19 mouse cellular contexts compared by ENCODE assay signal in the genomic region with DNA sequence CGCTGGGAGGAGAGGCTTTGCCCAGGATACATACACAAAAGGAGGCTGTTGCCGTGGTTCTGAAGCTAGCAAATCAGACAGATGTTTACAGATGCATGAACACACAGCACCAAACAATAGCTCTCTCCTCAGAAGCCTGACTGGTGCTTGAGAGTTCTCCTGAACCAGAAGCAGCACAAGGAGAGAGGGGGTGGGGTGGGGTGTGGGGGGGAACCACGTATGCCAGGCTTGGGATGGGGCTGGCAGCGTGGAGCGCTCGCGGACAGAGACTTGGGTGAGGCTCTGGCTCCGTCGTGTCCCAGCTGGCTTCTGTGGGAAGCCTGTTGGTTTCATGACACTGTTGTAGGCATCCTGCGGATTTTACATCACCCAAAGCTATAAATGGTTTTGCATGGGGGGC. TPM values are rescaled to one million over a fixed set of nuclear protein-coding genes. Genes with fewer than 3 reads are reported as not detected.
A peak's percentile ranks its signal among the peaks of the same experiment; 100 is the strongest.
DNase-seq lines count a peak whose midpoint lies in the region; ATAC-seq lines count a peak whose summit lies in the region.
"Had no signal": no experiment of that assay in that cellular context is flagged by ENCODE, and none has a peak within 500 bp of the region (broad histone marks: within the 10 kb centered on the region; RNA-seq: fewer than 3 reads in every experiment).

No protein-coding gene starts in this region.

- ATAC-seq in hindbrain, embryonic 16.5 days: 0 out of 2 replicates have a peak, but pooled peaks have one; percentile 20
- no peak for ATAC-seq in hindbrain, embryonic 12.5 days (ENCODE audit: low FRiP score)
- ATAC-seq in forebrain, embryonic 12.5 days (ENCODE audit: low FRiP score): 0 out of 2 replicates have a peak, but pooled peaks have one; percentile 23
- ATAC-seq: intestine, postnatal 0 days; lung, postnatal 0 days had no signal

- H3K36me3 ChIP-seq in hindbrain, embryonic 16.5 days (ENCODE audit: control insufficient read depth, insufficient read depth, low read length): no peaks in the 10 kb centered on the region
- no peaks in the 10 kb centered on the region for H3K36me3 ChIP-seq in hindbrain, embryonic 12.5 days
- no peaks in the 10 kb centered on the region for H3K36me3 ChIP-seq in forebrain, embryonic 12.5 days (replicated peaks)
- no peaks in the 10 kb centered on the region for H3K36me3 ChIP-seq in limb, embryonic 10.5 days
- H3K36me3 ChIP-seq: hindbrain, embryonic 10.5 days; kidney, embryonic 15.5 days; liver, embryonic 15.5 days; midbrain, embryonic 12.5 days had no signal

- no peak overlapping the region for H3K9ac ChIP-seq in hindbrain, embryonic 16.5 days (ENCODE audit: low read depth, low read length)
- H3K9ac ChIP-seq in hindbrain, embryonic 12.5 days: no peak overlapping the region
- no peak overlapping the region for H3K9ac ChIP-seq in forebrain, embryonic 12.5 days
- H3K9ac ChIP-seq: kidney, embryonic 15.5 days; liver, embryonic 15.5 days; midbrain, embryonic 12.5 days had no signal

- no peaks in the 10 kb centered on the region for H3K9me3 ChIP-seq in hindbrain, embryonic 16.5 days (ENCODE audit: control insufficient read depth, low read length)
- no peaks in the 10 kb centered on the region for H3K9me3 ChIP-seq in hindbrain, embryonic 12.5 days (replicated peaks)
- H3K9me3 ChIP-seq in forebrain, embryonic 12.5 days: no peaks in the 10 kb centered on the region
- no peaks in the 10 kb centered on the region for H3K9me3 ChIP-seq in limb, embryonic 10.5 days (replicated peaks)
- H3K9me3 ChIP-seq: hindbrain, embryonic 10.5 days; kidney, embryonic 15.5 days; liver, embryonic 15.5 days; midbrain, embryonic 12.5 days had no signal

- no peak overlapping the region for H3K4me3 ChIP-seq in hindbrain, embryonic 16.5 days (ENCODE audit: low read length)
- no peak overlapping the region for H3K4me3 ChIP-seq in hindbrain, embryonic 12.5 days
- no peak overlapping the region for H3K4me3 ChIP-seq in forebrain, embryonic 12.5 days (replicated peaks)
- H3K4me3 ChIP-seq in limb, embryonic 10.5 days: no peak overlapping the region
- H3K4me3 ChIP-seq: erythroblast, embryonic 14.5 days; hindbrain, embryonic 10.5 days; kidney, embryonic 15.5 days; liver, embryonic 15.5 days; midbrain, embryonic 12.5 days had no signal

- 0 out of 2 replicates have a peak overlapping the region, but pooled peaks have one; percentile 13 for H3K27ac ChIP-seq in hindbrain, embryonic 16.5 days (ENCODE audit: low read depth, low read length)
- H3K27ac ChIP-seq in hindbrain, embryonic 12.5 days: no peak overlapping the region
- no peak overlapping the region for H3K27ac ChIP-seq in forebrain, embryonic 12.5 days
- peak overlapping the region; percentile 42; the same call in 1 of the 2 replicates for H3K27ac ChIP-seq in limb, embryonic 10.5 days
- H3K27ac ChIP-seq: hindbrain, embryonic 10.5 days; kidney, embryonic 15.5 days; liver, embryonic 15.5 days; midbrain, embryonic 12.5 days had no signal

- no peak for DNase-seq in limb, embryonic 10.5 days (ENCODE audit: low spot score)
- DNase-seq in retina, postnatal 1 day: peak; percentile 46
- no peak for DNase-seq in spleen, postnatal 36 days (ENCODE audit: low spot score in 2 of 2)
- DNase-seq in kidney, postnatal 14 days: no peak
- DNase-seq: B cell, adult 2 months; cerebellum, adult 2 months; gastrocnemius, postnatal 36 days; right cerebral cortex, adult 18-20 months; thymus, postnatal 4 days had no signal

- no peak overlapping the region for H3K4me2 ChIP-seq in hindbrain, embryonic 16.5 days (ENCODE audit: low read length)
- H3K4me2 ChIP-seq in hindbrain, embryonic 12.5 days (replicated peaks): no peak overlapping the region
- H3K4me2 ChIP-seq in forebrain, embryonic 12.5 days: no peak overlapping the region
- H3K4me2 ChIP-seq: kidney, embryonic 15.5 days; liver, embryonic 15.5 days; midbrain, embryonic 12.5 days had no signal

- WGBS in hindbrain, embryonic 16.5 days: 47% methylated on average over 10 of the region's 10 CpGs
- 52% methylated on average over 10 of the region's 10 CpGs for WGBS in hindbrain, embryonic 12.5 days
- WGBS in forebrain, embryonic 12.5 days: 37% methylated on average over 10 of the region's 10 CpGs
- 71% methylated on average over 10 of the region's 10 CpGs for WGBS in limb, embryonic 10.5 days

- peaks cover 8% of the 10 kb centered on the region; the same call in 1 of the 2 replicates for H3K4me1 ChIP-seq in hindbrain, embryonic 16.5 days (ENCODE audit: control insufficient read depth, insufficient read depth, low read depth, low read length)
- H3K4me1 ChIP-seq in hindbrain, embryonic 12.5 days: 0 out of 2 replicates have a peak, but pooled peaks cover 5% of the 10 kb centered on the region
- H3K4me1 ChIP-seq in forebrain, embryonic 12.5 days: peaks cover 8% of the 10 kb centered on the region
- peaks cover 7% of the 10 kb centered on the region; the same call in 1 of the 2 replicates for H3K4me1 ChIP-seq in limb, embryonic 10.5 days
- H3K4me1 ChIP-seq: liver, embryonic 15.5 days had no signal

- no peaks in the 10 kb centered on the region for H3K27me3 ChIP-seq in hindbrain, embryonic 16.5 days (replicated peaks; ENCODE audit: control insufficient read depth, insufficient read depth, low read length)
- H3K27me3 ChIP-seq in hindbrain, embryonic 12.5 days: no peaks in the 10 kb centered on the region
- H3K27me3 ChIP-seq in forebrain, embryonic 12.5 days: no peaks in the 10 kb centered on the region
- no peaks in the 10 kb centered on the region for H3K27me3 ChIP-seq in limb, embryonic 10.5 days (ENCODE audit: low read depth, poor library complexity, severe bottlenecking)
- H3K27me3 ChIP-seq: kidney, embryonic 15.5 days; liver, embryonic 15.5 days; midbrain, embryonic 12.5 days had no signal

RNA-seq across cellular contexts. Expression of a gene that starts 55.1 kb away (rescaled TPM):
- polyA plus RNA-seq in hindbrain, embryonic 16.5 days (2015; fragmentation: Nextera tagmentation; extraction: Ambion mirVana): 85.7 and 101 TPM in 2 replicates
- 91.1 and 91.9 TPM in 2 replicates for polyA plus RNA-seq in hindbrain, embryonic 12.5 days (2016; fragmentation: Nextera tagmentation; extraction: Ambion mirVana)
- 86.8 and 92.2 TPM in 2 replicates for polyA plus RNA-seq in forebrain, embryonic 12.5 days (2016; fragmentation: Nextera tagmentation; extraction: Ambion mirVana)
- polyA plus RNA-seq in limb, embryonic 10.5 days (2016; fragmentation: Nextera tagmentation; extraction: Ambion mirVana): 88.9 and 89.4 TPM in 2 replicates

Comparison
In these comparisons a context has a peak if more than half of its experiments do, and no peak if none do; other contexts are left out.
1. H3K27ac ChIP-seq: peak in hindbrain, embryonic 16.5 days (single experiment) and limb, embryonic 10.5 days (single experiment); none in hindbrain, embryonic 12.5 days (single experiment) and forebrain, embryonic 12.5 days (single experiment).